Mouse (Mus musculus) myocyte (in vitro differentiated cells): ENCODE data around the gene Asprv1. TPM values are rescaled to one million over a fixed set of nuclear protein-coding genes. Genes with fewer than 3 reads are reported as not detected.

Source experiments
- H3K27me3 ChIP-seq: one replicate; pipeline ENCODE4 v1.6.1; 2011; ENCODE audit not compliant: control insufficient read depth, insufficient read depth, insufficient read length
- H3K36me3 ChIP-seq: one replicate; pipeline ENCODE4 v1.6.1; 2011; ENCODE audit not compliant: control insufficient read depth, insufficient read depth
- H3K4me2 ChIP-seq: one replicate; pipeline ENCODE4 v1.6.1; 2011; ENCODE audit warnings: low read depth, control low read depth
- H3K4me3 ChIP-seq: one replicate; pipeline ENCODE4 v1.5.1; 2011; ENCODE audit warnings: mild to moderate bottlenecking, control low read depth, moderate library complexity
- H3K79me2 ChIP-seq: one replicate; pipeline ENCODE4 v1.6.1; 2011; ENCODE audit not compliant: control insufficient read depth, insufficient read depth
- H3ac ChIP-seq: one replicate; pipeline ENCODE4 v1.6.1; 2011; ENCODE audit not compliant: control insufficient read depth, insufficient read length
- CEBPB ChIP-seq: IDR thresholded peaks from 2 replicates; pipeline ENCODE4 v1.6.1; 2011; ENCODE audit warnings: mild to moderate bottlenecking, moderate library complexity; ENCODE audit not compliant: poor library complexity, insufficient read depth, severe bottlenecking
- E2F4 ChIP-seq: IDR thresholded peaks from one replicate; pipeline ENCODE4 v1.6.1; 2011; ENCODE audit warnings: mild to moderate bottlenecking, control low read depth, moderate library complexity; ENCODE audit not compliant: insufficient read depth
- MAX ChIP-seq: IDR thresholded peaks from one replicate; pipeline ENCODE4 v1.6.1; 2011; ENCODE audit warnings: low read depth, mild to moderate bottlenecking, control low read depth
- MYOD1 ChIP-seq, 3 experiments: IDR thresholded peaks; one replicate each; pipeline ENCODE4 v1.6.1; 2011; ENCODE audit warnings: control low read depth in 2 of 3, low read depth in 2 of 3, mild to moderate bottlenecking in 2 of 3, moderate library complexity in 1 of 3; ENCODE audit not compliant: insufficient read length in 2 of 3, control insufficient read depth in 1 of 3
- MYOG ChIP-seq, 3 experiments: IDR thresholded peaks; one replicate each; pipeline ENCODE4 v1.6.1; 2011; ENCODE audit warnings: control low read depth in 2 of 3, low read depth in 2 of 3, mild to moderate bottlenecking in 2 of 3; ENCODE audit not compliant: insufficient read length in 2 of 3, control insufficient read depth in 1 of 3, insufficient read depth in 1 of 3
- POLR2A ChIP-seq: IDR thresholded peaks from one replicate; pipeline ENCODE4 v1.6.1; 2011; ENCODE audit warnings: low read depth, mild to moderate bottlenecking, control low read depth, moderate library complexity; ENCODE audit not compliant: insufficient read length
- POLR2AphosphoS2 ChIP-seq: IDR thresholded peaks from one replicate; pipeline ENCODE4 v1.6.1; 2011; ENCODE audit warnings: low read depth, control low read depth; ENCODE audit not compliant: insufficient read length
- REST ChIP-seq: IDR thresholded peaks from one replicate; pipeline ENCODE4 v1.6.1; 2011; ENCODE audit warnings: mild to moderate bottlenecking, control low read depth, moderate library complexity; ENCODE audit not compliant: insufficient read depth, insufficient read length
- SRF ChIP-seq: IDR thresholded peaks from one replicate; pipeline ENCODE4 v1.6.1; 2011; ENCODE audit warnings: low read depth; ENCODE audit not compliant: control insufficient read depth, insufficient read length
- TCF12 ChIP-seq: IDR thresholded peaks from one replicate; pipeline ENCODE4 v1.6.1; 2011; ENCODE audit warnings: mild to moderate bottlenecking, control low read depth; ENCODE audit not compliant: poor library complexity, insufficient read depth, severe bottlenecking
- TCF3 ChIP-seq: IDR thresholded peaks from one replicate; pipeline ENCODE4 v1.6.1; 2011; ENCODE audit warnings: low read depth, control low read depth; ENCODE audit not compliant: insufficient read length
- USF1 ChIP-seq: IDR thresholded peaks from one replicate; pipeline ENCODE4 v1.6.1; 2011; ENCODE audit warnings: low read depth, mild to moderate bottlenecking, control low read depth, moderate library complexity
- polyA plus RNA-seq: library from polyadenylated mRNA; unstranded; fragments of >200 nt; fragmentation: generic; extraction: Trizol; gene quantifications from one replicate; pipeline ENCODE4 v1.2.1, GENCODE M21; 2012; ENCODE audit warnings: missing spikeins

Gene Asprv1
- polyA plus RNA-seq: 0.34 TPM

DNA sequence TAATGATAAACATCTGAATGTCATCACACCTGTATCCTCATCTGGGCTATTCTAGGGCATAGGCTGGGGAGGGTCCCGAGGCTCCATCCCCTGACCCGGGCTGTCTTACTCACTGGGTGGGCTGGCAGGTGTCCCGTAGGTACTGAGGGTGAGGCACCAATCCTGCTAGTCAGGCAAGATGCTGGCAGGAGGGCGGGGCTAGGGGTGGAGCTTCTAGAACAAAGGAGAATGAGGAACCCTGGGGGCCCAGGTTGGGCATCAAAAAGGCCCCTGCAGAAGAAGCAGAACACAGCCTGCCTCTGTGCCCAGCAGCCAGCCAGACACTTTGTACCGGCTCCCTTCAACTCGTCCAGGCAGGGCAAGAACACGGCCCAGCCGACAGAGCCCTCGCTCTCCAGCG, at the start of gene Asprv1:
Asprv1 (plus strand) TSS at position 219 of the 400 bp plus-strand sequence.
- Histone ChIP-seq H3K36me3 (no peaks in the 10 kb centered on the region), H3K4me3 (no peak within 1 kb of the TSS), H3K4me2 (no peak within 1 kb of the TSS), H3K27me3 (peaks cover 34% of the 10 kb centered on the region), H3K79me2 (no peaks in the 10 kb centered on the region), H3ac (no peak within 1 kb of the TSS)
- TF ChIP-seq POLR2A (no peak), CEBPB (no peak), MYOD1 (IDR thresholded peaks at IDR 0.05; ENCODE audit: control insufficient read depth in 1 of 3, insufficient read length in 2 of 3, low read depth in 2 of 3) (no peak), E2F4 (no peak), USF1 (no peak), MAX (no peak), TCF3 (no peak), SRF (no peak), POLR2AphosphoS2 (no peak), TCF12 (no peak), REST (no peak), MYOG (IDR thresholded peaks at IDR 0.05; ENCODE audit: control insufficient read depth in 1 of 3, insufficient read depth in 1 of 3, insufficient read length in 2 of 3, low read depth in 2 of 3) (no peak)

GRCm38 (mm10) chr6:86578396-86578795, 49.6 kb upstream of the Asprv1 start:
- Histone ChIP-seq H3K4me2 (no peak overlapping the region), H3ac (no peak overlapping the region), H3K27me3 (no peaks in the 10 kb centered on the region), H3K36me3 (no peaks in the 10 kb centered on the region), H3K4me3 (no peak overlapping the region), H3K79me2 (no peaks in the 10 kb centered on the region)
- TF ChIP-seq CEBPB (no peak), E2F4 (no peak), MYOD1 (IDR thresholded peaks at IDR 0.05; ENCODE audit: control insufficient read depth in 1 of 3, insufficient read length in 2 of 3, low read depth in 2 of 3) (no peak), USF1 (no peak), TCF3 (no peak), SRF (no peak), REST (no peak), POLR2AphosphoS2 (no peak), MAX (no peak), POLR2A (no peak), TCF12 (no peak), MYOG (IDR thresholded peaks at IDR 0.05; ENCODE audit: control insufficient read depth in 1 of 3, insufficient read depth in 1 of 3, insufficient read length in 2 of 3, low read depth in 2 of 3) (no peak)

GRCm38 (mm10) chr6:86579066-86579784, 48.7 kb upstream of the Asprv1 start:
- Histone ChIP-seq H3K79me2 (no peaks in the 10 kb centered on the region), H3ac (no peak overlapping the region), H3K27me3 (no peaks in the 10 kb centered on the region), H3K4me3 (no peak overlapping the region), H3K36me3 (no peaks in the 10 kb centered on the region), H3K4me2 (no peak overlapping the region)
- TF ChIP-seq USF1 (no peak), REST (no peak), TCF3 (no peak), MYOD1 (IDR thresholded peaks at IDR 0.05; ENCODE audit: control insufficient read depth in 1 of 3, insufficient read length in 2 of 3, low read depth in 2 of 3) (no peak), POLR2AphosphoS2 (no peak), E2F4 (no peak), CEBPB (no peak), MAX (no peak), MYOG (IDR thresholded peaks at IDR 0.05; ENCODE audit: control insufficient read depth in 1 of 3, insufficient read depth in 1 of 3, insufficient read length in 2 of 3, low read depth in 2 of 3) (no peak), POLR2A (no peak), SRF (no peak), TCF12 (no peak)

- Histone ChIP-seq H3K36me3 (no peaks in the 10 kb centered on the region), H3K27me3 (no peaks in the 10 kb centered on the region), H3ac (no peak overlapping the region), H3K4me2 (no peak overlapping the region), H3K79me2 (no peaks in the 10 kb centered on the region), H3K4me3 (no peak overlapping the region)
- TF ChIP-seq REST (no peak), MYOG (IDR thresholded peaks at IDR 0.05; ENCODE audit: control insufficient read depth in 1 of 3, insufficient read depth in 1 of 3, insufficient read length in 2 of 3, low read depth in 2 of 3) (no peak), TCF12 (no peak), MAX (no peak)
Measured at GRCm38 (mm10) chr6:86579926-86580325, 48.0 kb upstream of the Asprv1 start.
